Mouse (Mus musculus): Measurements from ENCODE around the gene Acd.
A peak's percentile ranks its signal among the peaks of the same experiment; 100 is the strongest.

Acd gene

GRCm38 (mm10) chr8:105700566-105700965, 336 bp downstream of the Acd start:
- DNase-seq: no peak

DNA sequence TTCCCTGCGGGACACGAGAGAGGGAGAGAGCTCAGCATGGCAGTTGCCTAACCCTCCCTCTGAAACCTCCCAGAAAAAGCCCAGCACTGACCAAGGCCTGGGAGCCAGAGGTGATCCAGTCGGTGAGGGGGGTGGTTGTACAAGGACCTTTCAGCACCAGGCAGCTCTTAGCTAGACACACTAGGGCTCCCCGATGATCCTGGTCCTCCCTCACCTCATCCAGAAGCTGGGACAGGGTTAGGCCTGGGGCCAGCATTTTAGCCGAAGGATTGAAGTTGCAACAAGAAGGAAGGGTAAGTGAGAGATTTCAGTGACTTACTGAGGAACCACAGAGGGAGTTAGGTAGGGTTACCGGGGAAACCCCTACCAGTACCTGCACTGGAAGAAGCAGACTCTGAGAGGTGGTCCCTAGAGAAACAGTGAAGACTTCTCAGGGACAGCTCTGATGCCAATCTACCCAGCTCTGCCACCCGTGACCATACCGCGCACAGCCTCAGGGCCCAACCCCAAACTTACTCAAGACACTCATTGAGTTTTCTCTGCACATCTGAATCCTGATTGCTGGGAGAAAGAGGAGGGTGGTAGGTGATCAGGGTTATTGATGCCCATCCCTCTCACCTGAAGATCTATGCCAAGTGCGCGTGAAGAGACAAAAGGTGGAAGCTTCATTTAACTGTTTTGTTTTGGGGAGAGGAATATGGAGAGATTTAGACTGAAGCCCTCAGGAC, 1.2 kb downstream of the Acd start:
- DNase-seq: no peak

- DNase-seq: no peak
Observed at GRCm38 (mm10) chr8:105698734-105699133, 2.2 kb downstream of the Acd start.

DNA sequence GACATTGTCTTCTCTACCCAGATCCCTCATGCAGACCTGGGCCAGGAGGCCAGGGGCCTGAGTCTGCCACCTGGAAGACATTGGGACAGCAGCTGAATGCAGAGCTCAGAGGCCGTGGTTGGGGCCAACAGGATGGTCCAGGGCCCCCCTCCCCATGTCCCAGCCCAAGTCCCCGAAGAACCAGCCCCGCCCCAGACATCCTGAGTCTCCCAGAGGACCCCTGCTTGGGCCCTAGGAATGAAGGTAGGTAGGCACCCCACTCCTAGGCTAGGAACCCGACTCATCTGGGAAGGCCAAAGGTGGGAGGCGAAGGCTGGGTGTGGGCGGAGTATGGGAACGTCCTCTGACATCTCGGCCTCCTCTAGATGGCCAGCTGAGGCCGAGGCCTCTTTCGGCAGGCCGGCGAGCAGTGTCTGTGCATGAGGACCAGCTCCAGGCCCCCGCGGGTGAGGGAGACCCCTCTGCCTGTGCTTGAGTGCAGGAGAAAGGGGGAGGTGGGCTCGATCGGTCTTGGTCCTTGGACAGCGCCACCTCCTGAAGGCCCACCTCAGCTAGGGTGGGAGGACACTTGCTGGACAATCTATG, 3.6 kb downstream of the Acd start:
- DNase-seq: no peak

GRCm38 (mm10) chr8:105695080-105695780, 5.7 kb downstream of the Acd start:
- no peak for DNase-seq

- no peak for DNase-seq
Observed at GRCm38 (mm10) chr8:105694051-105694799, 6.7 kb downstream of the Acd start.

DNA sequence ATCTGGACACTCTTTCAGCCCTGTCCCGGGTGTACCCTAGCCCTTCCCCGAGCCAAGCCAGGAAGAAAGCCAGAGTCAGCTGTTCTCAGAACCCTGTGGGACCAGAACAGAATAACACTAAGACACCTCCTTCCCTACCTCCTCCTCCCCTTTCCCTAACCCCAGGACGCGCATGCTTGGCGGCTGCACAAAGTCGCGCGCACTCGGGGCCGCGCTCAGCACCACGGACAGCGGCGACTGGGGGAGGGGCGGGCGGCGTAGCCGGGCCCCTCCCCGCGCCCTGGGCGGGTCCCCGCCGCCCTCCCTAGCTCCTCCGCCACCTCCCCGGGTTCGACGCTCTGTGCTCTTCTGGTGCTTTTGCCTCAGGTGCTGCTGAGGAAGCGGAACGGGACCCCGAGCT, 7.3 kb downstream of the Acd start:
- DNase-seq: peak; percentile 78

DNA sequence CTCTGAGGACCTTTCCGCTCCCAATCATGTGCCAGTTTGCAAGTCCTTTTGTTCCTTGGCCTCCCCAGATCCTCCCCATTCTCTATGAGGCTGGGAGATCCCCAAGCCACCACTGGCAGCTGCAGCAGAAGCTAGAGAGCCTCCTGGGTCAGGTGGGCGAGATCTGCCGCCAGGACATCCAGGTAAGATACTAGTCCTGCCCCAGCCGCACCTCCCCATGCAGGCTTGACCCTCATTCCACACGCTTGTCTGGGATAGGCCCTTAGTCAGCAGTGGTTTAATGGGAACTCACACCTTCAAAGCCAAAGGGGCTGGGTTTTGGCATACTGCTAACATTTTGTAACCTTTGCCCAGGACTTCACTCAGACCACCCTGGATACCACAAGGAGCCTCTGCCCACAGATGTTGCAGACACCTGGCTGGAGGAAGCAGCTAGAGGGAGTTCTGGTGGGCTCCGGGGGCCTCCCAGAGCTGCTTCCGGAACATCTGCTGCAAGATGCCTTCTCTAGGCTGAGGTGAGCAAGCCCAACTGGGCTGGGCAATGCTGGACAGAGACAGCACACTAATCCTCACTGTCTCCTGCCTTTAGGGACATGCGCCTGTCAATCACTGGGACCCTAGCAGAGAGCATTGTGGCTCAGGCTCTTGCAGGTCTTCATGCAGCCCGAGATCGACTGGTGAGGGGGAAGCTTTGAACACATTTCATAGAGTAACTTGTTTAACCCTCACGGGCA, 8.3 kb downstream of the Acd start:
- DNase-seq: no peak

DNA sequence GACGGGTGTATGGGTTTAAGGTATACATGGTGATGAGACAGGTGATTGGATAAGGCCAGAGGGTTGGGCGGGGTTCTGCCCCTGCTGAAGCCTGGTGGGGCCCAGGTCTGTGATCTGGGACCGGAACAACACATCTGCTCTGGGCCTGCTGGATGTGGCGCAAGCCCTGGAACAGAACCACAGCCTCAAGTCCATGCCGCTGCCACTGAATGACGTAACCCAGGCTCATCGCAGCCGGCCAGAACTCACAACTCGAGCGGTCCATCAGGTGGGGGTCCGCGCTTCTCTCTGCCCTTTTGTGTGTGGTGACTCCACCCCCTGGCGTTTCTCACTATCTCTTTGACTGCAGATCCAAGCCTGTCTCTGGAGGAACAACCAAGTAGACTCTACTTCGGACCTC, 9.9 kb downstream of the Acd start:
- DNase-seq: no peak

DNA sequence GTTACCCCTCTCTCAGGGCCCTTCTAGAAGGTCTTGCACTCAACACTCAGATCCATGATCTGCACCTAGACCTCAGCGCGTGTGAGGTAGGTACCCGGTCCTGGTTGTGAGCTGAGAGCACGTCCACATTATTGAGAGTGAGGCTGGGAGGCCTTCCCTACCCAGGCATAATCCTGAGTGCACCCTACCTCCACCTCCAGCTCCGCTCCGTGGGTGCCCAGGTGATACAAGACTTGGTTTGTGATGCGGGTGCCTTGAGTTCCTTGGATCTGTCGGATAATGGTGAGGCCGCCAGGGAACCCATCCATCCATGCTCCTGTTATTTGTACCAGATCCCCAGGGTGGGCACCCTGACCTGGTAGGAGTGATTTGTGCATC, 10.9 kb downstream of the Acd start:
- no peak for DNase-seq

- DNase-seq: no peak
Observed at GRCm38 (mm10) chr8:105689256-105689982, 11.5 kb downstream of the Acd start.

- DNase-seq: no peak
Observed at GRCm38 (mm10) chr8:105688242-105688752, 12.6 kb downstream of the Acd start.

- no peak for DNase-seq
Observed at GRCm38 (mm10) chr8:105687512-105687911, 13.4 kb downstream of the Acd start.

DNA sequence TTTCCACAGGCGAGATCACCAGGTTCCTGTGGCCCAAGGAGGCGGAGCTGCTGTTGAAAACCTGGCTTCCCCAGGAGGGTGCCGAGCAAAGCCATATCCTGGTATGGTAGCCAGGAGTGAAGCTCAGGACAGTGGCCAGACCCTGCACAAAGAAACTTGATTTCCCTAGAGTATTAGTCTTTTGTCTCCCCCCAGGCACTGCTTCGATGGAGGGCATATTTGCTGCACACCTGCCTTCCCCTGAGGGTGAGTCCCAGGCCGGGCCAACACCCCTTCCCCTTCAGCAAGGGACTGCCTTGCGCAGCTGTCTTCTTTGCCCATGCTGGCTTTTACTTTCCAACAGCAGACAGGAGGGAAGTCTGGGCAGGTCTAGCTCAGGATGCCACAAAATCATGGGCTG, 14.4 kb downstream of the Acd start:
- DNase-seq: no peak

- peak; percentile 68 for DNase-seq
Observed at GRCm38 (mm10) chr8:105685796-105686308, 15.1 kb downstream of the Acd start, which contains the start of gene Carmil2. Gene Carmil2, plus strand, starts transcription at chr8:105686274.

GRCm38 (mm10) chr8:105685325-105685724, 15.6 kb downstream of the Acd start:
- no peak for DNase-seq

DNA sequence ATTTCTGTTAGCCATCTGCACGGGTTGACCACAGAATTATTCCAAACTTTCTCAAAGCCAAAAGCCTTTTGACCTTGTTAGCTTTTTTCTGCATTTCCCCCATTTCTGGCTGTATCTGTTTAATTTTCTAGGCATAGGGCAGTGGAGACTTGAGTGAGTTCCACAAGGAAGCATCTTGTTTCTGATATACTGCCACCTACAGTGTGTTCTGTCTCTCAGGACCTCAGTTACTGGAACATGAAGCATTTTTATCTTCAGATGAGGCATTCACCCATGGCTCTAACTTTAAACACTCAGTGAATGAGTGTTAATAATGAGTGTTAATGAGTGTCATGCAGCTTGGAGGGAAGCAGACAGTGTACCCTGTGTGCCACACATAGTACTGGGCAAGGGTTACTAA, 23.0 kb downstream of the Acd start:
- no peak for DNase-seq

DNA sequence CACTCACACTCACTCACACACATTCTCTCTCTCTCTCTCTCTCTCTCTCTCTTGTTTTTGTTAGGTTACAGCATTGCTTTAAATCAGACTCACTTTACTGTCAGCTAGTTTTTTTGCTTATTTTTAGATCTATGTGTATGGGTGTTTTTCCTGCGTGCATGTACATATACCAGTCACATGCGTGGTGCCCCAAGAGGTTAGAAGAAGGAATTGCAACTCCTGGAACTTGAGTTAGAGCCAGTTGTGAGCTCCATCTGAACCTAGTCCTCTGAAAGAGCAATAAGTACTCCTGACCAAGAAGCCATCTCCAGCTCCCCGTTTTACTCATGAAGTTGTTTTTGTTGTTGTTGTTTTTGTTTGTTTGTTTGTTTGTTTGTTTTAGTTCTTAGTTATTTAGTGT, 39.7 kb downstream of the Acd start:
- DNase-seq: no peak

DNA sequence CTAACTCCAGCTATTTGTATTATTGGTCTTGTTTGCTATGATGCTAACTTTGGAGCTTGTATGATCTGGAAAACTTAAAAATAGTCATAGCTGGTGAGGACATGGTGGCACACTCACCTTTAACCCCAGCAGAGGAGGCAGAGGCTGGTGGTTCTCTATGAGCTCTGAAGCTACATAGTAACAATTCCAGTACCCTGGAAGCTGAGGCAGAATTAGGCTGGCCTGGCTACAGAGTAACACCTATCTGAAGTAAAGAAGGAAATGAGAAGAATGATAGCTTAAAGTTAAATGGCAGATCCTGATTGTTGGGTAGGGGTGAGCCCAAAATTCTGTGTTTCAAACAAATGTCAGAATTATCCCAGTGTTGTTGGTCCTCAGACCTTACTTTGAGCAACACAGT, 43.3 kb downstream of the Acd start:
- no peak for DNase-seq

GRCm38 (mm10) chr8:105648929-105649328, 52.0 kb downstream of the Acd start:
- DNase-seq: no peak
